Mouse (Mus musculus): ENCODE data around the gene Dnhd1.

Dnhd1 gene

GRCm38 (mm10) chr7:105650639-105651435 lies at the start of gene Dnhd1:
Gene Dnhd1 (plus strand): TSS chr7:105650827.
- DNase-seq (ENCODE audit: low spot score) = no peak

GRCm38 (mm10) chr7:105602860-105603623 lies 47.6 kb upstream of the Dnhd1 start:
- no peak for DNase-seq (ENCODE audit: low spot score)

- DNase-seq (ENCODE audit: low spot score) = no peak
These were observed 42.2 kb upstream of the Dnhd1 start for GRCm38 (mm10) chr7:105608467-105608866.

GRCm38 (mm10) chr7:105611767-105612166 lies 38.9 kb upstream of the Dnhd1 start:
- DNase-seq (ENCODE audit: low spot score) = no peak

- no peak for DNase-seq (ENCODE audit: low spot score)
These were observed 36.2 kb upstream of the Dnhd1 start for GRCm38 (mm10) chr7:105614400-105614799.

- no peak for DNase-seq (ENCODE audit: low spot score)
These were observed 34.9 kb upstream of the Dnhd1 start for GRCm38 (mm10) chr7:105615720-105616119.

- no peak for DNase-seq (ENCODE audit: low spot score)
These were observed 34.1 kb upstream of the Dnhd1 start for GRCm38 (mm10) chr7:105616561-105616960.

GRCm38 (mm10) chr7:105617810-105618209 lies 32.8 kb upstream of the Dnhd1 start:
- DNase-seq (ENCODE audit: low spot score) = no peak

GRCm38 (mm10) chr7:105619701-105620100 lies 30.9 kb upstream of the Dnhd1 start:
- no peak for DNase-seq (ENCODE audit: low spot score)

- DNase-seq (ENCODE audit: low spot score) = no peak
These were observed 29.6 kb upstream of the Dnhd1 start for GRCm38 (mm10) chr7:105621053-105621452.

GRCm38 (mm10) chr7:105621646-105622292 lies 28.9 kb upstream of the Dnhd1 start:
- DNase-seq (ENCODE audit: low spot score) = no peak

- DNase-seq (ENCODE audit: low spot score) = no peak
These were observed 25.2 kb upstream of the Dnhd1 start for GRCm38 (mm10) chr7:105625397-105625796.

GRCm38 (mm10) chr7:105628633-105629032 lies 22.0 kb upstream of the Dnhd1 start:
- DNase-seq (ENCODE audit: low spot score) = no peak

GRCm38 (mm10) chr7:105632551-105632972 lies 18.1 kb upstream of the Dnhd1 start:
- no peak for DNase-seq (ENCODE audit: low spot score)

- DNase-seq (ENCODE audit: low spot score) = peak; percentile 80
These were observed 17.4 kb upstream of the Dnhd1 start, which contains the start of gene Trim3 for GRCm38 (mm10) chr7:105633127-105633800. Gene Trim3 (minus strand): TSS chr7:105633571.

- DNase-seq (ENCODE audit: low spot score) = no peak
These were observed 16.9 kb upstream of the Dnhd1 start for GRCm38 (mm10) chr7:105633801-105634135.

GRCm38 (mm10) chr7:105634272-105634920 lies 16.2 kb upstream of the Dnhd1 start:
- no peak for DNase-seq (ENCODE audit: low spot score)

- DNase-seq (ENCODE audit: low spot score) = no peak
These were observed 14.9 kb upstream of the Dnhd1 start for GRCm38 (mm10) chr7:105635726-105636125.

- no peak for DNase-seq (ENCODE audit: low spot score)
These were observed 11.9 kb upstream of the Dnhd1 start for GRCm38 (mm10) chr7:105638776-105639175.

GRCm38 (mm10) chr7:105639304-105639703 lies 11.3 kb upstream of the Dnhd1 start:
- no peak for DNase-seq (ENCODE audit: low spot score)

- DNase-seq (ENCODE audit: low spot score) = no peak
These were observed 10.9 kb upstream of the Dnhd1 start, which contains the start of gene Timm10b for GRCm38 (mm10) chr7:105639756-105640155. Gene Timm10b (plus strand): TSS chr7:105640056.

Data from urinary bladder, postnatal 10 days (tissue).